Mouse (Mus musculus): Measurements from ENCODE around the gene Prr19.

Gene Prr19

GRCm38 (mm10) chr7:25274996-25275395, 26.2 kb upstream of the Prr19 start:
- ATAC-seq (ENCODE audit: insufficient number of reproducible peaks, low FRiP score, low TSS enrichment), result no peak

GRCm38 (mm10) chr7:25275555-25276298, 25.5 kb upstream of the Prr19 start:
- no peak for ATAC-seq (ENCODE audit: insufficient number of reproducible peaks, low FRiP score, low TSS enrichment)

- ATAC-seq (ENCODE audit: insufficient number of reproducible peaks, low FRiP score, low TSS enrichment), result no peak
Measured at GRCm38 (mm10) chr7:25277405-25277804, 23.8 kb upstream of the Prr19 start.

- ATAC-seq (ENCODE audit: insufficient number of reproducible peaks, low FRiP score, low TSS enrichment), result no peak
Measured at GRCm38 (mm10) chr7:25277998-25278340, 23.2 kb upstream of the Prr19 start.

DNA sequence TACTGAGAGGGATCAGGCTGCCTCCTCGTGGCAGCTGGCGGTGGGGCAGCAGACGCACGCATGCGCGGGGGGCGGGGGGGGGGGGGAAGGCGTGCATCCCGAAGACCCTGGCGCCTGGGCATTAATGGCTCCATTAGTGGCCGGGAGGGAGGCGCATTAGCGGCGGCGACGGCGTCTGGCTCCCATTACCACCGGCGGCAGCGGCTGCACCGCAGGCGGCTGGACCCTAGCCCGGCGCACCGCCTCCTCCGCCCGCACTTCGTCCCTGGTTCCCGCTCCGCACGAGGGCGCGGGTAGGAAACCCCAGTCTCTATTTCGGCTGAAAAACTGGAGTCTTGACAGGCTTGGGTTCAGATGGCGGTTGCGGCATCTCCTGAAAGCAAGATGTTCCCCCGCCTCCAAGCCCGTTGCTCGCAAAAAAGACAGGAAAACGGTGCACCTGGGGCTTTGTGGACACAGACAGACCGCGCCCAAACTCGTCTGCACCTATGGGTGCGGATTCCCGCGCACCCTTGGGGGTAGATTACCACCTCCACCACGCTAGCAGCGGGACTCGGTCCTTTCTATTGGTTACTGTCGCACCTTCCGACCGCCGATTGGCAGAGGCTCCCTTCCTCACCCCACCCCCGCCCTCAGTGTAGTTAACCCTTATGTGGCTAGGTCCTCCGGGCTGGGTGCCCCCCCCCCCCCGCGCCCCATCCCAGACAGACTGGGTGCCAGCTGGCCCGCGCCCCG, 22.7 kb upstream of the Prr19 start:
- ATAC-seq (ENCODE audit: insufficient number of reproducible peaks, low FRiP score, low TSS enrichment), result peak; percentile 23; the same call in 1 of the 2 replicates

GRCm38 (mm10) chr7:25279076-25279860, 21.9 kb upstream of the Prr19 start:
- ATAC-seq (ENCODE audit: insufficient number of reproducible peaks, low FRiP score, low TSS enrichment), result peak; percentile 14; the same call in 1 of the 2 replicates

DNA sequence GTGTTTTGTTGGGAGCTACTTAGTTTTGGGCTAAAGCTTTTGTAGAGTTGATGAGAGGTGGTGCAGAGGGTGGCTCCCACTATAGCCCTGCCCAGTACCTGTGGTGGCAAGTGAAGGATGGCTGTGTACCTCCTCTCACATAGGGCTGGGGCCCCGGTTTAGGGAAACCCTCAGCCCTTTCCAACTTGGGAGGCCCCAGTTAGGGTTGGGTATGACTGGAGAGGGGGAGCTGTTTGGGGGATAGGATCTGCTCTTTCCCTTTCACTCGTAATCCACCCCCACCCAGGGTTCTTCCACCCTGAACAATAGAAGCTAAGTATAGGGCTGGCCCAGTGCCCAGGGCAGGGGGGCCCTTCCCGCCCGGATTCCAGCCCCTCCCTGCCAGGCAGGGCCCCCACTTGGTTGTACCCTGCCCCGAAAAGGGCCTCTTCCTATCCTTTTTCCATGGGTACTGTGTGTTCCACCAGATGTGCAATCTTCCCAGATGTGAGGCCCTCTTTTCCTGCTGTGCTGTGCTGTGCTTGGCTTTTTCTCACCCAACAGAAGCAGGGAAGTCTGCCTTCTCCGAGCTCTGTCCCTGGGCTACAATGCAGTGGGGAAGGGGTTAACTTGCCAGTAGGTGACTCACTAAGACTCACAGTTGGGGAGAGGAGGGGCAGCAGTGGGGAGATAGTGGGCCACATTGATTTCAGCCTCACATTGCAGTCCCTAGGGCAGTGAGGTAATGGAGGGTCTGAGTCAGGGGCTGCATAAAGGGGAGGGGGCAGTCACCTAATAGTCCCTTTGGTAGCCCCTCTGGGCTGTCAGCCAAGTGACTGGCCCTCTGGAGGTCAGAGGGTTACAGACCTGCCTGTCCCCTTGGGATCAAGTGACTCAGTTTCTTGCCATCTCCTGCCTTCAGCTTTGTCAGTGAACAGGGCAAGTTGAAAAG, 21.1 kb upstream of the Prr19 start:
- ATAC-seq (ENCODE audit: insufficient number of reproducible peaks, low FRiP score, low TSS enrichment), result no peak

DNA sequence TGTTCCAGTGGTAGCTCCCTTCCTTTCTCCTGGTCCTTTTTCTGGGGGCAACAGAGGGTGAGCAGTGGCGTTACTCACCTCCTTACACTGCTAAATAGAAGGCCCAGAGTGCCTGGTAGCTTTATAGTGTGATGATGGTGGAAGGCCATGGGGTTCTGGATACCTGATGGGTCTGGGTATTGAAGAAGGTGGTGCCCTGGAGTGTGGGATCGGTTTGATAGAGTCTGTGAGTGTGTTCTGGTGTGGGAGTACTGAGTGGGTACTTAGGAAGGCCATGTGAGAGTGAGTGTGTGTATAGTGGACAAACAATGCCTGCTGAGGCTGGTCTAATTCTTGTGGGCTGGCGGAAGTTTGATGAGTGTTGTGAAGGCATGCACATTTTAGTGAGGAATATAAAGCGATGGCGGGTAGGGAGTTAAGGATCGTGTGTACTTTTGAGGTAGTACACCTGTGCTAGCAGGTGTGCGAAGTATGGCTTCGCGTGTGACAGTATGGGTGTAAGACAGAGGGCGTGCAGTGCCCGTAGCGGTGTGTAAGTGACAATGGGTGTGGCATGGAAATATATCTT, 20.0 kb upstream of the Prr19 start:
- ATAC-seq (ENCODE audit: insufficient number of reproducible peaks, low FRiP score, low TSS enrichment), result no peak

GRCm38 (mm10) chr7:25281734-25282601, 19.2 kb upstream of the Prr19 start:
- ATAC-seq (ENCODE audit: insufficient number of reproducible peaks, low FRiP score, low TSS enrichment), result peak; percentile 41; the same call in 1 of the 2 replicates

DNA sequence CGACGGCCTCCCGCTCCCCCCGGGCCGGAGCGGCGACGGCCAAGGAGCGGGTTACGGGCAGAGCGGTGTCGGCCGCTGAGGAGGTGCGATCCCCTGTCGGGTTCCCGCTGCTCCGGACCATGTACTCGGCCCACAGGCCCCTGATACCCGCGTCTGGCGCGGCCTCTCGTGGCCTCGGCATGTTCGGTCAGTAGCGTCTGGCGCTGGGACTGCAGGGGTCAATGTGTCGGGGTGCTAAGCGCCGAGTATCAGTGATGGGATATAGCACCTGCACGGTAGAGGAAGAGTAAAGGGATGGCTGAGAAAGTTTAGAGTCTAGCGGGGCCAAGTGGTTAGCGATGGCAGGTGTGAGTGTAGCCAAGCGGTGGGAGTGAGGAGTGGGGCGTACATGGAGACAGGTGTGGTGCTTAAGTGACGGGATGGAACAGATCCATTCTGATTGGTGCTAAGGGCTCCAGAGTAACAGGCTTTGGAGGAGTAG, 18.4 kb upstream of the Prr19 start:
- ATAC-seq (ENCODE audit: insufficient number of reproducible peaks, low FRiP score, low TSS enrichment), result no peak

DNA sequence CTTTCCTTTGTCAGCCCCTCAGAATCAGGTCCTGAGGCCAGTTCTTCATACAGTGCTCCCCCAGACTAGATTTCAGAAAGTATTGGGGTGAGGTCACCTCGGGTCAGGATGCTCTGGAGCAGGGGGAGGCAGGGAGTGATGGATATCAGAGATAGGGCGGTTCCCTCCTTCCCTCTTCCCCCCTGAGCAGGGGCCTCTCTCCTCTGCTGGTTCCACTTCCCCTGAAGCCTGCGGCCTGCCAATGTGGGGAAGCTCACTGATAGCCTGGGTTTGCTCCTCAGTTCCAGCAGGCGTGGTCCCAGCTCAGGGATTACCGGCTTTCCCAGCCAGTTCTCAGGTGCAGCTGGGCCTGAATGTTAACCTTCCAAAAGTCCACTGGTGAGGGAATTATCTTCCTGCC, 17.6 kb upstream of the Prr19 start:
- no peak for ATAC-seq (ENCODE audit: insufficient number of reproducible peaks, low FRiP score, low TSS enrichment)

DNA sequence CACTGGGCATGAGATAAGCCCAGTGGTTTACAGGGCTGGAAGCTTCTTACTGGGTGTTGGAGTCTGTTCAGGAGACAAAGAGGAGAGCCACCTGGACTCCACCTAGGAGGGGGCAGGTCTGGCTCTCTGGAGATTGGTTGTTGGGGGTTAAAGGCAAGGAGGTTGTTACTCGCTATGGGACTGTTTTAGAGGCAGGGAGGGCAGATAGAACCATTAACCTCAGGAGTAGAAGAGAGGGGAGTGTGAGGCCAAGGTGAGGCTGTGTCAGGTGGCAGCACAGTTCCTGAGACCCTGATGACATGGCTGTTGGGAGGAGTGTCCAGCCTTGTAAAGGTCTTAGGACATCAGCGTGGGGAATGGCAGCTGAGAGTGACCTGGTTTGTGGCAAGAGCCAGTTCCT, 17.0 kb upstream of the Prr19 start:
- no peak for ATAC-seq (ENCODE audit: insufficient number of reproducible peaks, low FRiP score, low TSS enrichment)

DNA sequence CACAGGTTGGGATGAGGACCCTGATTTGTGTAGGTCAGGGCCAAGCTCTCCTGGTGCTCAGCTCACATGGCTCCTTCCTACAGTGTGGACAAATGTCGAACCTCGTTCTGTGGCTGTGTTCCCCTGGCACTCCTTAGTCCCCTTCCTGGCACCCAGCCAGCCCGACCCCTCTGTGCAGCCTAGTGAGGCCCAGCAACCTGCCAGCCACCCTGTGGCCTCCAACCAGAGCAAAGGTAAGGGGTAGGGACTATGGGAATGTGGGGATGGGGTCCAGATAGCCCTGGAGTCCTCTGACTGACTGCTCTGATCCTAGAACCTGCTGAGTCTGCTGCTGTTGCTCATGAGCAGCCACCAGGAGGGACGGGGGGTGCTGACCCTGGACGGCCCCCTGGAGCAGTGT, 16.4 kb upstream of the Prr19 start:
- no peak for ATAC-seq (ENCODE audit: insufficient number of reproducible peaks, low FRiP score, low TSS enrichment)

DNA sequence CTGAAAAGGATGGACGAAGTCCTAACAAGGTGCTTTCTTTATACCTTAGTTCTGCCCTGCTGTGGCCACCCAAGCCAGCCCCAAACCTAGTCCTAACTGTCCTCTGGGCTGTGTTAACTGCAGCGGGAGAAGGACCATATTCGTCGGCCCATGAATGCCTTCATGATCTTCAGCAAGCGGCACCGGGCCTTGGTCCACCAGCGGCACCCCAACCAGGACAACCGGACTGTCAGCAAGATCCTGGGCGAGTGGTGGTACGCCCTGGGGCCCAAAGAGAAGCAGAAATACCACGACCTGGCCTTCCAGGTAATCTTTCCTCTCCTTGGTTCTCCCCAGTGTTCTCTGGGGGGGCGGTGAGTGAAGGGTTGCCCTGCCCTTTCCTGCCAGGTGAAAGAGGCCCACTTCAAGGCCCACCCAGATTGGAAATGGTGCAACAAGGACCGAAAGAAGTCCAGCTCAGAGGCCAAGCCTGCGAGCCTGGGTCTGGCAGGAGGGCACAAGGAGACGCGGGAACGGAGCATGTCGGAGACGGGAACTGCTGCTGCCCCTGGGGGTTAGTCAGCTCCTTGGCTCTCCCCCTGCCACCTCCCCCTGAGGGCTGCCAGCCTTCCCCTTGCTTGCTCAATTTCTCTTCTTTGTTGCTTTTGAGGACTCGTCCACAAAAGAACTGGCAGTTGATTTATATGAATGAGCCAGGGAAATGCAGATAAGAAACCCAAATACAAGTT, 15.5 kb upstream of the Prr19 start:
- ATAC-seq (ENCODE audit: insufficient number of reproducible peaks, low FRiP score, low TSS enrichment), result no peak

GRCm38 (mm10) chr7:25286989-25287388, 14.2 kb upstream of the Prr19 start:
- no peak for ATAC-seq (ENCODE audit: insufficient number of reproducible peaks, low FRiP score, low TSS enrichment)

GRCm38 (mm10) chr7:25288011-25288410, 13.2 kb upstream of the Prr19 start:
- ATAC-seq (ENCODE audit: insufficient number of reproducible peaks, low FRiP score, low TSS enrichment), result no peak

DNA sequence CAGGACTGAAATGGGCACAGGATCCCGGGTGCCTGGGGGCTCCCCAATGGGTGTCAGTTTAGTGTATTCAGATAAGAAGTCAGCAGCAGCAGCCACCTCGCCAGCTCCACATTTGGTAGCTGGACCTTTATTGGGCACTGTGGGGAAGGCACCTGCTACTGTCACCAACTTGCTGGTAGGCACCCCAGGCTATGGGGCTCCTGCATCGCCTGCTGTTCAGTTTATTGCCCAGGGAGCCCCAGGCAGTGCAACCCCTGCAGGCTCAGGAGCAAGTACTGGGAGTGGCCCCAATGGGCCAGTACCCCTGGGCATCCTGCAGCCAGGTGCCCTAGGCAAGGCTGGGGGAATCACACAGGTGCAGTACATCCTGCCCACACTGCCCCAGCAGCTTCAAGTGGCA, 12.5 kb upstream of the Prr19 start:
- ATAC-seq (ENCODE audit: insufficient number of reproducible peaks, low FRiP score, low TSS enrichment), result no peak

GRCm38 (mm10) chr7:25289925-25290324, 11.3 kb upstream of the Prr19 start:
- ATAC-seq (ENCODE audit: insufficient number of reproducible peaks, low FRiP score, low TSS enrichment), result no peak

Data from cerebellum, adult (tissue).